Mouse (Mus musculus) embryo, embryonic 11 days (tissue): ENCODE data around the gene Notch2.
"Not testable (repeated sequence)": the region's sequence is repeated elsewhere in the genome, so short reads cannot be mapped to it uniquely, and the experiment has no call there.

Experiments
- DNase-seq: peaks from one replicate; pipeline ENCODE4 v3.0.0-alpha.2; 2015

Gene Notch2

GRCm38 (mm10) chr3:98032944-98033343, 19.6 kb downstream of the Notch2 start:
- DNase-seq = no peak

DNA sequence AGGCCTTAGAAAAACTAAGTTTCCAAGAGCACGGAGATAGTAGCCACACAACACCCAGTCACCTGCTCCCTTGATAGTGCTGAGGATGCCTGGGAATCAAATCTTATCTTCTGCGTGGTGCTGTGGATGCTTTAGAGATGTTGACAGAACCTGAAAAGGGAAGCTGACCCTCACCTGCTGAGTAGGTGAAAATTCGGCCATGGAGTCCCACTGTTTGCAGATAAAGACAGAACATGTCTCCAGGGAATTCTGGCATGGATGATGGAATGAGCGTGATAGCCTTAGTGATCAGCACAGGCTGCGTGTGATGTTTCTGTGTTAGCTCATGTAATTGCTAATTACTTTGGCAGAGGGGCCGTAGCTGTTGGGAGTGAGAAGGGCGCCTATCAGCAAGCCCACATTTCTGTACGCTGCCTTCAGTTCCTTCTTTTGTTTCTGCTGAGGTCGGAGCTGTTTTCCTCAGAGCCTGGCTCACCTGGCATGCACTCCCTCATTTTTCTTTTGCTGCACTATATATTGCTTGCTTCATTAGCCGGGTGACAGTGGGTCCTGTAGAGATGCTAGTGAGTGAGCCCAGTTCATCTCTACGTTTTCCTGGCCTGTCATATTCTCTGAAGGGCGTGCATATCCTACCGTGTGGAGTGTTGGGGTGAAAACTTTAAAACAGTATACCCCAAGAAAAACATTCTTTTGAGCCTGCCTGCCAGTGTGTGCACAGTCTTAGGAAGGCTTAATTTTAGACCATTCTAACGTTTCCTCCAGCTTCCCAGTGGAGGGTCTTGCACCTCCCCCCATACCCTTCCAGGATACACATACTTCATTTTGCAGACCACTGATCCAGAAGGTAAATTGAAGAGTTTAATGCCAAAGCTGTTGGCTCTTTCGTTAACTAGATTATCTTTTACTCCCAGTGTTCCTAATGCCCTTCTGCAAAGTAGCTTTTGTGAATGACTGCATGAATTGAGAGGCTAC, 21.6 kb downstream of the Notch2 start:
- DNase-seq = no peak

DNA sequence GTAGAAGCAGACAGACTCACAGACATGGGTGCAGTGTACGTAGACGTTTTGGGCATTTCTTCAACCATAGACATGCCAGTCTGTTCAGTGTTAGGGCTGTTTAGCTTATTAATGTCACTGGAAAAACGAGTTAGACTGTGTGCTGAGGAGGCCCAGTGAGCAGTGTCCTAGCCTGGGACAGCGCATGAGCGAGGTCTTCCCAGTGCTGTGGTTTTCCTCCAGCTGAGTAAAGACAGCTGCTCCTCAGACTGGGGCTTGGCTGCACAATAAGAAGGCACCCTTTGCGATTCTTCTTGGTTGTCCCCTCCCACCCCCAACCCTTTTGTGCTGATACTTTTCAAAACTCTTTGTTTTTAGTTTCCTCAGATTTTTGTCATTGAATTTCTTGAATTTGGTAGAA, 22.8 kb downstream of the Notch2 start:
- no peak for DNase-seq

DNA sequence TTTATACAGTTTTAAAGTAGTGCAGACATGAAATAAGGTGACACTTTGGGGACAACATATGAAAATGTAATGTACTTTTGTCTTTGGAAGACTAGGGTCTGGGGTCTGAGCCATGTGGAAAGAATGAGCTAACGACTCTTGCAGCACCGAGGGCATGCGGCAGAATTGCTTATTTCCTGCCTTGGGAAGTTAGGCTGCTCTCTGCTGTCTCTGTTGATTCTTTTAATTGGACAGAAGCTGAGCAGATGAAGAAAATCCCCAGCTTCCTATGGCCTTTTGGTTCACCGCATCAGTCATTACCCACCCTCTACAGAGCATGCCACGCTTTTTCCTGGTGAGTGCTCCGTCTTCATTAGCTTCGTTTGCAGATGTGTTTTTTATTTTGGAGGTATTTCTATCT, 23.8 kb downstream of the Notch2 start:
- no peak for DNase-seq

DNA sequence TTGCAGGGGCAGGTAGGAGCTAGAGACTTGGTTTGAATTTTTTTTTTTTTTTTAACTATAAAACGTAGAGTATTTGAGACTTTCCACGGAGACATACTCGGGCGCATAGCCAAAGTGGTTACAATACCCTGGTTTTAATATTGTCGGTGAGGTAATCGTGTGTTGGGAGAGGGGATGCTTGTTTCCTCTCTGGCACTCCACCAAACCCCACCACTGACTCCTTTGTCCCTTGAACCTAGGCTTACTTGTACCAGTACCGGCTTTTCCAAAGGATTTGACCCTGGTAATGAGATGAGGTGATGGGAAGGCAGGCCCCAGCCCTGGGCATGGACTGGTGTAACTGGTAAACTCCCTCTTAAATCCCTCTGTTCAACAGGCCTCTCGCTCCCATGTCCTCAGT, 25.3 kb downstream of the Notch2 start:
- DNase-seq = no peak

- no peak for DNase-seq
These were observed 25.9 kb downstream of the Notch2 start for GRCm38 (mm10) chr3:98039223-98039622.

DNA sequence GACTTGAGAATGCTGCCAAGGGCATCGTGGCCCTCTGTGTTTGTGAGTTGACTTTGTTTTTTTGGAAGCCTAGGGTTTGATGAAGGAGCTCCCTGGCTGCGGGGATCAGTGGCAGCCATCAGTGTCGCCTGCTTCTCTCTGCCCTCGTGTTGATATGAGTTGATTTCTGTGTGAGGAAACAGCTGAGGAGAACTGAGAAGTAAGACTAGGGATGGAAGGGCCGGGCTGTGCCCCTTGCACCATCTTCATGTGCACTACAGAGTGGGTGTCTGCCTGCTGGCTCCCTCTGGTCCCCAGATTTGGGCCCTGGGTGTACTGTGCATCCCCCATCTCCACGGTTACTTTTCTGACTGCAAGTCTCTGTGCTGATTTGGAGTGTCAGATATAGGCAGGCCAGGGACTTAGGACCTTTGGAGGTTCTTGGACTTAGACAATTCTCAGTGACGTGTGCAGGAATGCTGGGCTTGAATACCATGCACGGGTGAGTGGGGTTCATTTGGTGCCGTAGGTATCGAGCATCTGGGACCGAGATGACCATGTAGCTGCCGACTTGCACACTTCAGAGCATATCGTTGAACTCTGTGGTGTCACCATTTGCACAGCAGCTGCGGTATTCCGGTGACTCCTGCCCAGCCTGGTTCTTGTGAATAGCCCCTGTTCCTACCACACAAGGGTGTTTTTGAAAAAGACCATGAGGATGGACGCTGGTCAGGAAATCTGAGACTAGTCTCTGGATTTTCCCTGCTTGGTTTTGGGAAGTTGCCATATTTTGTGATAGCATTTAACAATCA, 26.5 kb downstream of the Notch2 start:
- no peak for DNase-seq

GRCm38 (mm10) chr3:98040836-98041235, 27.5 kb downstream of the Notch2 start:
- DNase-seq = no peak

DNA sequence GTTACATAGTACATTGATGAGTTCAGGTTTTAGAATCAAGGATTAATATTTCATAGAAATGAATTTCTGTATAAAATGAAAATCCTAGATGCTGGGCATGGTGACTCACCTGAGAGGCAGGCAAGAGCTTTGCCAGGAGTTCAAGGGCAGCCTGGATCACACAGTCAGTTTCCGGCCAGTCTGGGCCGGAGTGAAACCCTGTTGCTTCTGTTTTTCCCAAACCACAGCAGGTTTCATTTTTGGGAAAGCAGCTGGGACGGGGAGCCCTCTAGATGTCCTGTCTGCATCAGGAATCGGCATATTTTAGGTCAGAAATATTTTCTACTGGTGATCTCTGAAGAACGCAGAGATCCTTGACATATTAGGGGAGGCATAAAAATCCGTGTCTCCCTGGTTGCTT, 29.0 kb downstream of the Notch2 start:
- DNase-seq = no peak

DNA sequence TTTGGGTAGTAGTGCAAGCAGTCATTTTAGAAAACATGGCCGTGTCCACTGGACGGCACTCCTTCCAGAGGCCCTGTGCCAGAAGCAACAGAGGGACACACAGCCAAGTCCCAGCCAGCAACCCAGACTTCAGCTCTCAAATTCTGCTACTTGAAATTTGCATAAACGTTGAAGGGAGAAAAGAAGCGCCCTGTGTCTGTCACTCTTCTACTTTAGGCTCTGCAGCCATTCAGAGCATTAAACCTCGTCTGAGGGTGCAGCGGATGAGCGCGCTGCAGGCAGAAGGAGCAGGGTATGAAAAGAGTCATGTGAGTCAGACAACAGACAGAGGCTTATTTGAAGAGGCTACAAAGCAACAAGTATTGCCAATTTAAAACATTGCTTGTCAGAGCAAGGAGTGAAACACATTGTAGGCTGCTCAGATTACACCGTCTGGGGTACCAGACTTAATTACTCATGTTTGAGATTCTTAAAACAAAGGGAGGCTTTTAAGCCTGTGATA, 29.7 kb downstream of the Notch2 start:
- no peak for DNase-seq

DNA sequence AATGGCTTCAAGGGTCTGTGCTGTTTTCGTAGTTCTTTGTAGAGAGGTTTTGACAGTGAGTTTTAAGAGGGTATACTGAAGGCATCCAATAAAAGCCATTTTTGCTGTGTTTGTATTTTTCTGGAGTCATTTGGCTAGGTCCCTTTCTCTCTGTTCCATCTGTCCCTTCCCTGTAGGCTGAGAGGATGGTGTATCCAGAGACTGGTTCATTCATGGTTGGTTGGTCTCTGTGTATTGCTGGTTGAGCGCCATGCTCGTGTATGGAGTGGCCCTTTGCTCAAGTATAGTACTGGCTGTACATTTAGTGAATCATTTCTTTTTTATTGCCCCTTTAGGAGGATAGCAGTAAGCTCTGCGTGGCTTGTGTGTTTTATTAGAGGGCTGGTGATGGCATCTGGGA, 30.3 kb downstream of the Notch2 start:
- no peak for DNase-seq

DNA sequence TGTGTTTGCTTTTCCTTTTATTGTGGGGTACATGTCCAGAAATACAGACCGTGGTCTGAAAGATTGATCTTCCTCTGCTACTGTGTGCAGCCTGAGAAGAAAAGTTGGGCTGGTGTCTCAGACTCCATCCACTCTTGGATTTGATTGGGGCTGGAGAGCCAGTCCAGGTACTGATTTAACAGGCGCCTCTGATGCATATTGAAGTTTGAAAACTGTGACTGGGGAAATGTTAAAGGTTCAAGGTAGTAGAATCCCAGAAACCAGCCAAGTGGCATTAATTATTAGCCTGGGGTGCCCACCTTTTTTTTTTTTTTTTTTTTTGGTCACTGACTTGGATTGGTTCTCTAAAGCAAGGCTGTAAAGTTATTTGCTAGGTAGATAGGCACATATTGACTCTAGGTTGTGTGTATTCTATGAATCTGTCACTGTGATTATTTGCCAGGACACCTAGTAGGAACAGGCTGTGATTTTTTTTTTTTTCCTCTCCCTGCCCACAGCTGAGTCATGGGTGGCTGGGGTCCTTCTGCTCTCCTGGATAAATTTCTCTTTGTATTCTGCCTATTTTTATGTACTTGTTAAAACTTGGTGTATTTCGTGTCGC, 31.5 kb downstream of the Notch2 start:
- no peak for DNase-seq

- DNase-seq = no peak
These were observed 32.3 kb downstream of the Notch2 start for GRCm38 (mm10) chr3:98045465-98046148.

DNA sequence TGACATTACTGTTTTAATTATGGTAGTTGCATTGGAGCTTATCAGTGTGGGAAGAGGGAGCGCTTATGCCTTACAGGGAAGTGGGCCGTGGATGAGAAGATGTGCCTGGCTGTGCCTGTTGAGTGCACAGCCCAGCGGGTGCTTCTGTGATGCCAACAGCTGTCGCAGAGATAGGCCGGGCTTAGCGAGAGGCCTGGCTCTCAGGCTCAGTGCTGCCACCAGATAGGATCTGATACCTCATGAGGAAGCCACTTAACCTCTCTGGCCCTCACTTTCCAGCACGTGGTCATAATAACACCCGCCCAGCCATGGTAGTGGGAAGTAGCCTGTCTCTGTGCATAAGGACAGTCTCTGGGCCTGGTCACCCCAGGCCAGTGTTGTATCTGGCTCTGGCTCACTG, 33.0 kb downstream of the Notch2 start:
- no peak for DNase-seq

DNA sequence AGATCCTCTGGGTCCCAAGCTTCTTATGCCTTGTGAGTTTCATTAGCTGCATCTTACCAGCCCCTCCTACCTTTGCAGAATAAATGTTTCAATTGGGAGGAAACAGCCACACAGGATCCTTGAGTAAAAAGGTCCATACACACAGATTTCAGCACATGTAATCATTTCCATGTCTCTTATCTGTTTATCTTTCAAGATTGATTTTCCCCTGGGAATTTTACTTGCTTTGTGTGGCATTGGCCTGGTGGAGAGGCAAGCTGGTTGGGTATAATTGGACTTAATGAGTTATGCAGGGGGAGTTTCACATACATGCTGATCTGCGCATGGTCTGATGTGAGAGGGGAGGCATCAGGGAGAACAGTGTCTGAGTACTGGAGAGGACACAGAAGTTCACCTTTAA, 36.3 kb downstream of the Notch2 start:
- no peak for DNase-seq

DNA sequence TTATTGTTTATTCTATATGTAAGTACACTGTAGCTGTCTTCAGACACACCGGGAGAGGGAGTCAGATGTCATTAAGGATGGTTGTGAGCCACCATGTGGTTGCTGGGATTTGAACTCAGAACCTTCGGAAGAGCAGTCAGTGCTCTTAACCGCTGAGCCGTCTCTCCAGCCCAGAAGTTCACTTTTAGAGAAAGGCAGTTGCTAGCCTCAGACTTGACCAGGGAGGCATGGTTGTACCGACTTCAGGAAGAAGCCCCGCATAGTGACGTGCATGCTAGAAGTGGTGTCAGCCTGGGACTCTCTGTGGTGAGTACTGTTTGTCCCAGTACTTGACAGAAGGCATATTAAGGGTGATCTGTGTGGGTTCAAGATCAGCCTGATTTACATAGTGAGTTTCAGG, 36.8 kb downstream of the Notch2 start:
- not testable (repeated sequence) for DNase-seq

GRCm38 (mm10) chr3:98050492-98051406, 37.4 kb downstream of the Notch2 start:
- no peak for DNase-seq

DNA sequence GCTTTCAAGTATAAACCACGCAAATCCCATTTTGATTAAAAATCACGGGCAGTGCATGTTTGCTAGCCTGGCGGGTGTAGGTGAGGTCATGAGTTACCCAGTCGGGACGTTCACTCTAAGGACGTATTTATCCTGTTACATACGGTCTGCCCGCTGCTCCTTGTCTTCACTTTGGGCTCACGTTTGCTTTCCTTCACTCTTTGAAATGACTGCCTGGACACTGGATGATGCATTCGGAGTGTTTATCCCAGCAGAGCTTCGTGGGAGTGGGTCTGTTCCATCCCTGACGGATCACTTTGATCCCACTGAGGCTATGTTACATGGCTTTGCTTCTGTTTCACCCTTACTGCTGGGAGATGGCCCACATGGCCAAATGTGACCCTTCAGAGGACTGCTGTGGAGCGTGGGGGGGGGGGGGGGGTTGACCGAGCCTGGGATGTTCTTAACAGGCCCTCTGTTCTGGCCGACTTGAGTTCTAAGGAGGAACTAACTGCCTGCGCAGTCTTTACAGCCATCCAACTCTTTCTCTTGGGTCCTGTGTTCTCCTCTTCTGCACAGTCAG, 38.2 kb downstream of the Notch2 start:
- no peak for DNase-seq

DNA sequence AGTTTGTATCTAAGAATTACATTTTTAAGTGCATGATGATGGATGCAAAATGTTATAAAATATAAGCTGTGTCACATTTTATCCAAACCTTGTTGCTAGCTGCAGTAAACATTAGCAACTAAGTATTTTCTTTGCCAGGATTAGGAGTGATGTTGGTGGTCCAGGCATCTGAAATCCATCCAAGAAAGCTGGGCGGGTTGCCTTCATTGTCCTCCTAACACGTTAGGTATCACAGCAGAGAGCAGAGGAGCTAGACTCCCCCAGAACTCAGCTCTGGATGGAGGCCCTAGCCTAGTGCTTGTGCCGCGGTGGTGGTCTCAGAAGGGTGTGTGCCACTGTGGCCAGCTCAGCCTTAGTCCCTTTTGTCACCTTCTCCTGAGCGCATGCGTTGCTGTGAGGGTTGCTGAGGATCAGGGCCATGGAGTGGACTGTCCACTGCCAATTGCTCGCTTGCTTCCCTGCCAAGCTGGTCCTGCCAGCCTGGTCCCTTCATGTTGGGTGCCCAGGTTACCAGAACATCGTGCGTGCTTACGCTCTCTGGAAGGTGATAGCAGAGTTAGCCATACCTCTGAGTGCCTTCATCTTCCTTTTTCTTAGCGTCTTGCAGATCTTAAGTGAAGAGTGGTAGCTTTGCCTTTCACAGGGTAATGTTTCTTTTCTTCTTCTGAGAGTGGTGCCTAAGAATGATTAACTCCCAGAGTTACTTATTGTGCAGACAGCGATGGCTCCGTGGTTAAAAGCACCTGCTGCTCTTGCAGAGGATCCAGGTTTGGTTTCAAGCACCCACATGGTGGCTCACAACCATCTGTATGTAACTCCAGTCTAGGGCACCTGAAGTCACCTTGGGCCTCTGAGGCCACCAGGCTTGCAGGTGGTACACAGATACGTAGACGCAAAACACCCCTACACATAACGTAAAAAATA, 39.4 kb downstream of the Notch2 start:
- DNase-seq = no peak

DNA sequence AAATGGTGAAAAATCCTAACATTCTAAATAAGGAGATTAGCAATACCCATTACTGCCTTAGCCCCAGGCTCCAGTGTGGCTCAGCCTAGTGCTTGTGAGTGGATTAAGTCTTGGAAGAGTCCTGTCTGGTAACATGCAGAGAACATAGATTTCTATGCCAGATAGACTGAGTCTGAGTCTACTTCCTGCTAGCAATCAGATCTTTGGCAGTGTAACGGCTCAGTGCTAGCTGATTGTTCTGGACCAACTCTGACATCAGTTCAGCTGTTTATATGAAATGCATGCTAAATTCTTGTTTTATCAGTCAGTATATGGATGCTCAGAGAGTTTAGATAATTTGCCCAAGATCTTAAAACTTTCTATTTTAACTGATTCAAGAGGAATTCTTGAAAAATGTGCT, 40.5 kb downstream of the Notch2 start:
- DNase-seq = no peak
